Mouse (Mus musculus) MEL (cell line): ENCODE measurements at regions not wholly inside any gene's neighbourhood (a gene's known extent, or its start where the extent isn't known, plus 50 kb on each side); places are given as distances from the start of the nearest gene placed in this dataset.
A peak's percentile ranks its signal among the peaks of the same experiment; 100 is the strongest.

Experiments used
- DNase-seq: peaks from one replicate; pipeline ENCODE4 v3.0.0; 2011; ENCODE audit warnings: low read depth, low spot score
- H3K27ac ChIP-seq: 2 replicates; pipeline ENCODE4 v1.5.1; 2012; ENCODE audit warnings: low read depth, mild to moderate bottlenecking, control low read depth, low read length, moderate library complexity; ENCODE audit not compliant: control insufficient read depth
- H3K27me3 ChIP-seq, 2 experiments: fragments of 150-350 bp in 1 of 2; sonication (generic) in 1 of 2; 2 replicates each; pipeline ENCODE4 v1.6.1; 2012; ENCODE audit warnings: low read length in 2 of 2, mild to moderate bottlenecking in 2 of 2, improper control_type of control experiment in 1 of 2, moderate library complexity in 1 of 2; ENCODE audit not compliant: insufficient read depth in 2 of 2, control insufficient read depth in 1 of 2
- H3K36me3 ChIP-seq, 2 experiments: 2 replicates each; pipeline ENCODE4 v1.6.1; 2012 to 2014; ENCODE audit warnings: low read length in 2 of 2, improper control_type of control experiment in 1 of 2, inconsistent platforms in 1 of 2, mild to moderate bottlenecking in 1 of 2; ENCODE audit not compliant: insufficient read depth in 2 of 2, control insufficient read depth in 1 of 2
- H3K4me1 ChIP-seq, 2 experiments: fragments of 150-350 bp in 1 of 2; sonication (generic) in 1 of 2; 2 replicates each; pipeline ENCODE4 v1.6.1; 2012; ENCODE audit warnings: low read length in 2 of 2, improper control_type of control experiment in 1 of 2, mild to moderate bottlenecking in 1 of 2; ENCODE audit not compliant: insufficient read depth in 2 of 2, control insufficient read depth in 1 of 2
- H3K4me3 ChIP-seq, 2 experiments: fragments of 150-350 bp in 1 of 2; sonication (generic) in 1 of 2; 2 replicates each; pipeline ENCODE4 v1.5.1; 2012; ENCODE audit warnings: low read depth in 2 of 2, low read length in 2 of 2, mild to moderate bottlenecking in 2 of 2, moderate library complexity in 2 of 2, control low read depth in 1 of 2, improper control_type of control experiment in 1 of 2; ENCODE audit not compliant: control insufficient read depth in 1 of 2, insufficient read depth in 1 of 2
- H3K79me2 ChIP-seq: 2 replicates; pipeline ENCODE4 v1.6.1; 2012; ENCODE audit warnings: mild to moderate bottlenecking, low read length, moderate library complexity; ENCODE audit not compliant: control insufficient read depth, poor library complexity, insufficient read depth
- H3K9ac ChIP-seq: 2 replicates; pipeline ENCODE4 v1.6.1; 2012; ENCODE audit warnings: low read depth, mild to moderate bottlenecking, control low read depth, low read length, moderate library complexity; ENCODE audit not compliant: control insufficient read depth, poor library complexity, severe bottlenecking
- H3K9me3 ChIP-seq: fragments of 150-350 bp; sonication (generic); replicated peaks from 2 replicates; pipeline ENCODE4 v1.6.1; 2012; ENCODE audit warnings: mild to moderate bottlenecking, low read length, improper control_type of control experiment, moderate library complexity; ENCODE audit not compliant: insufficient read depth
- BHLHE40 ChIP-seq: IDR thresholded peaks from 2 replicates; pipeline ENCODE4 v1.6.1; 2012; ENCODE audit warnings: low read depth, mild to moderate bottlenecking, inconsistent platforms, low read length, improper control_type of control experiment, borderline replicate concordance
- CHD1 ChIP-seq: IDR thresholded peaks from 2 replicates; pipeline ENCODE4 v1.6.1; 2012; ENCODE audit warnings: low read depth, mild to moderate bottlenecking, inconsistent platforms, low read length, improper control_type of control experiment
- CHD2 ChIP-seq: IDR thresholded peaks from 2 replicates; pipeline ENCODE4 v1.6.1; 2011; ENCODE audit warnings: low read length, improper control_type of control experiment
- CTCF ChIP-seq, 3 experiments: IDR thresholded peaks in 2 of 3; conservative IDR thresholded peaks in 1 of 3; 2 replicates each; pipeline ENCODE4 v1.5.1; 2011 to 2012; ENCODE audit warnings: low read length in 3 of 3, low read depth in 2 of 3, mild to moderate bottlenecking in 2 of 3, improper control_type of control experiment in 1 of 3, inconsistent platforms in 1 of 3, mixed read lengths in 1 of 3, moderate library complexity in 1 of 3; ENCODE audit not compliant: control insufficient read depth in 1 of 3, insufficient read depth in 1 of 3, poor library complexity in 1 of 3, severe bottlenecking in 1 of 3
- ELF1 ChIP-seq: IDR thresholded peaks from 2 replicates; pipeline ENCODE4 v1.6.1; 2014; ENCODE audit warnings: low read depth, mild to moderate bottlenecking, inconsistent platforms, low read length, improper control_type of control experiment, moderate library complexity
- EP300 ChIP-seq, 2 experiments: IDR thresholded peaks; 2 replicates each; pipeline ENCODE4 v1.6.1; 2011; ENCODE audit warnings: improper control_type of control experiment in 2 of 2, low read length in 2 of 2, low read depth in 1 of 2, mild to moderate bottlenecking in 1 of 2
- ETS1 ChIP-seq: IDR thresholded peaks from 2 replicates; pipeline ENCODE4 v1.6.1; 2012; ENCODE audit warnings: low read depth, mild to moderate bottlenecking, inconsistent platforms, low read length, improper control_type of control experiment, moderate library complexity
- GATA1 ChIP-seq: IDR thresholded peaks from 2 replicates; pipeline ENCODE4 v1.6.1; 2011; ENCODE audit warnings: low read depth, low read length, improper control_type of control experiment
- JUND ChIP-seq: IDR thresholded peaks from 2 replicates; pipeline ENCODE4 v1.6.1; 2011; ENCODE audit warnings: low read depth, mild to moderate bottlenecking, improper control_type of control experiment, low read length
- MAFK ChIP-seq: IDR thresholded peaks from 2 replicates; pipeline ENCODE4 v1.6.1; 2011; ENCODE audit warnings: low read depth, mild to moderate bottlenecking, low read length, improper control_type of control experiment, borderline replicate concordance
- MAX ChIP-seq: IDR thresholded peaks from 2 replicates; pipeline ENCODE4 v1.6.1; 2011; ENCODE audit warnings: low read length, improper control_type of control experiment
- MAZ ChIP-seq: IDR thresholded peaks from 2 replicates; pipeline ENCODE4 v1.6.1; 2012; ENCODE audit warnings: low read depth, mild to moderate bottlenecking, inconsistent platforms, low read length, improper control_type of control experiment
- MEF2A ChIP-seq: IDR thresholded peaks from 2 replicates; pipeline ENCODE4 v1.6.1; 2014; ENCODE audit warnings: low read depth, mild to moderate bottlenecking, inconsistent platforms, low read length, improper control_type of control experiment; ENCODE audit not compliant: poor library complexity, insufficient replicate concordance, severe bottlenecking; ENCODE audit errors: extremely low read depth
- MYB ChIP-seq: IDR thresholded peaks from 2 replicates; pipeline ENCODE4 v1.6.1; 2011; ENCODE audit warnings: mild to moderate bottlenecking, low read depth, low read length, improper control_type of control experiment
- MYC ChIP-seq: IDR thresholded peaks from 2 replicates; pipeline ENCODE4 v1.6.1; 2011; ENCODE audit warnings: low read depth, mild to moderate bottlenecking, low read length, improper control_type of control experiment, moderate library complexity
- NRF1 ChIP-seq: IDR thresholded peaks from 2 replicates; pipeline ENCODE4 v1.6.1; 2014; ENCODE audit warnings: low read depth, mild to moderate bottlenecking, inconsistent platforms, low read length, improper control_type of control experiment, moderate library complexity; ENCODE audit not compliant: poor library complexity, insufficient read depth, severe bottlenecking
- POLR2A ChIP-seq, 2 experiments: IDR thresholded peaks; 2 replicates each; pipeline ENCODE4 v1.6.1; 2011 to 2012; ENCODE audit warnings: low read length in 2 of 2, mild to moderate bottlenecking in 2 of 2, control low read depth in 1 of 2, improper control_type of control experiment in 1 of 2, low read depth in 1 of 2, moderate library complexity in 1 of 2; ENCODE audit not compliant: control insufficient read depth in 1 of 2, insufficient read depth in 1 of 2, poor library complexity in 1 of 2
- POLR2AphosphoS2 ChIP-seq: IDR thresholded peaks from 2 replicates; pipeline ENCODE4 v1.6.1; 2011; ENCODE audit warnings: low read length, improper control_type of control experiment
- POLR2AphosphoS5 ChIP-seq: IDR thresholded peaks from 2 replicates; pipeline ENCODE4 v1.6.1; 2012; ENCODE audit warnings: low read depth, borderline replicate concordance, mild to moderate bottlenecking, inconsistent platforms, low read length, moderate library complexity, mixed read lengths
- RCOR1 ChIP-seq: IDR thresholded peaks from 2 replicates; pipeline ENCODE4 v1.6.1; 2012; ENCODE audit warnings: low read depth, mild to moderate bottlenecking, inconsistent platforms, low read length, improper control_type of control experiment
- SIN3A ChIP-seq: IDR thresholded peaks from 2 replicates; pipeline ENCODE4 v1.6.1; 2012; ENCODE audit warnings: low read length, improper control_type of control experiment, inconsistent platforms
- SMC3 ChIP-seq: IDR thresholded peaks from 2 replicates; pipeline ENCODE4 v1.6.1; 2011; ENCODE audit warnings: low read depth, low read length, improper control_type of control experiment
- TBP ChIP-seq: IDR thresholded peaks from 2 replicates; pipeline ENCODE4 v1.8.0; 2011; ENCODE audit warnings: low read depth, low read length, improper control_type of control experiment
- TCF12 ChIP-seq: IDR thresholded peaks from 2 replicates; pipeline ENCODE4 v1.6.1; 2014; ENCODE audit warnings: low read depth, mild to moderate bottlenecking, inconsistent platforms, low read length, improper control_type of control experiment, moderate library complexity
- UBTF ChIP-seq: IDR thresholded peaks from 2 replicates; pipeline ENCODE4 v1.6.1; 2012; ENCODE audit warnings: low read depth, mild to moderate bottlenecking, inconsistent platforms, low read length, improper control_type of control experiment, moderate library complexity, borderline replicate concordance; ENCODE audit not compliant: insufficient read depth
- USF1 ChIP-seq: IDR thresholded peaks from 2 replicates; pipeline ENCODE4 v1.6.1; 2014; ENCODE audit warnings: low read depth, mild to moderate bottlenecking, inconsistent platforms, low read length, improper control_type of control experiment, moderate library complexity
- ZC3H11A ChIP-seq: IDR thresholded peaks from 2 replicates; pipeline ENCODE4 v1.6.1; 2012; ENCODE audit warnings: low read depth, mild to moderate bottlenecking, inconsistent platforms, low read length, improper control_type of control experiment
- ZKSCAN1 ChIP-seq: IDR thresholded peaks from 2 replicates; pipeline ENCODE4 v1.6.1; 2012; ENCODE audit warnings: low read depth, mild to moderate bottlenecking, inconsistent platforms, low read length, improper control_type of control experiment, moderate library complexity

DNA sequence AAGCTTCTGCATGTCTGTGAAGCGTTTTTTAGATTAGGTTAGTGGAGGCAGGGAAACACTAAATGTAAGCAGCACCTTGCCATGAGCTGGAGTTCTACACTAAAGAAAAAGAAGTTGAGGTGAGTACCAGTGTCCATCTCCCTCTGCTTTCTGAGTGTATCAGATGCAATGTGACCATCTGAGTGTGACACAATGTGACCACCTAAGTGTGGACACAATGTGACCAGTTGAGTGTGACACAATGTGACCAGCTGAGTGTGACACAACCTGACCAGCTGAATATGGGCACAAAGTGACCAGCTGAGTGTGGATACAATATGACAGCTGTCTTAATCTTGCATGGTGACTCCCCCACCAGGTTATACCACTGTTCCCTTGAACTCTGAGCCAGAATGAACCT is 101.0 kb upstream of the Xpo1 start:
- DNase-seq = no peak
- Histone ChIP-seq H3K9me3 (no peaks in the 10 kb centered on the region), H3K79me2 (no peaks in the 10 kb centered on the region), H3K27ac (no peak overlapping the region), H3K4me3 (no peak overlapping the region), H3K36me3 (no peaks in the 10 kb centered on the region), H3K9ac (no peak overlapping the region), H3K4me1 (no peaks in the 10 kb centered on the region), H3K27me3 (peaks cover 0 to 3% of the 10 kb centered on the region in 2 experiments; a peak in 1 of 4 replicates)
- TF ChIP-seq ZKSCAN1 = no peak
- no peak for TF ChIP-seq MYC
- TF ChIP-seq TBP = no peak
- TF ChIP-seq POLR2AphosphoS2 = no peak
- TF ChIP-seq MYB = no peak
- no peak for TF ChIP-seq BHLHE40
- TF ChIP-seq MEF2A = no peak
- no peak for TF ChIP-seq ELF1
- TF ChIP-seq POLR2AphosphoS5 = no peak
- no peak for TF ChIP-seq USF1
- TF ChIP-seq POLR2A (IDR thresholded peaks at IDR 0.05; ENCODE audit: control insufficient read depth in 1 of 2, insufficient read depth in 1 of 2, low read depth in 1 of 2, low read length in 2 of 2, poor library complexity in 1 of 2) = no peak

DNA sequence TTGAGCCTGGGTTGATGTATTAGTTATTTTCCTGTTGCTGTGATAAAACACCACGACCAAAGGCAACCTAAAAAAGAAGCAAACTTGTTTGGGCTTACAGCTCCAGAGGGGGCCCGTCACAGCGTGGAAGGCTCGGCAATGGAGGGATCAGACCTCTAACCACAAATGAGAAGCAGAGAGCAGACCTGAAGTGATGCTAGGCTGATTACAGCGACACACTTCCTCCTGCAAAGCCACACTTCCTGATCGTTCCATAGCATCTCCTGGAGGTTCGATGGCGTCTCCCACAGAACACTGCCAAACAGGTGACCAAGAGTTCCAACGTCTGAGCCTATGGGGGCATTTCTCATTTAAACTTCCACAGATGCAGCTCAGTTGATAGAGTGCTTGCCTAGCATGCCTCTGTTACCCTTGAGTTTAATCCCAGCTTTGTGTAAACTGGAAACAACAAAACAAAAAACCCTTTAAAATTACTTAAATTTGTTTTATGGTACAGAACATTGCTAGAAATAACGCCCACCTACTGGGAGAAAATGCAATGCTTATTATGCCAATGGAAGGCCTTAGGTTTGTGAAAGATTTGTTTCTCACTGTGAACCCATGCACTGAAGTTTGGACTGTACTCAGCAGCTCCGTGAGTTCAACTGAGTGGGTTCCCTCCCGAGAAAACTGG is 87.2 kb upstream of the Xpo1 start:
- Histone ChIP-seq H3K27me3 (no peaks in the 10 kb centered on the region), H3K9ac (peak overlapping the region; percentile 42), H3K79me2 (no peaks in the 10 kb centered on the region), H3K9me3 (no peaks in the 10 kb centered on the region), H3K27ac (peak overlapping the region; percentile 58), H3K36me3 (peaks cover 0 to 34% of the 10 kb centered on the region in 2 experiments; a peak in 2 of 4 replicates), H3K4me1 (peaks cover 23 to 34% of the 10 kb centered on the region in 2 experiments), H3K4me3 (peak overlapping the region; percentile 35 to 39)
- DNase-seq = peak; percentile 85
- peak; percentile 93 for TF ChIP-seq TBP
- peak; percentile 35; the same call in 1 of the 2 replicates for TF ChIP-seq ETS1
- peak; percentile 49; the same call in 1 of the 2 replicates for TF ChIP-seq SIN3A
- TF ChIP-seq EP300 (IDR thresholded peaks at IDR 0.05; ENCODE audit: low read depth in 1 of 2, low read length in 2 of 2) = peak; percentile 39 to 61; a peak in 3 of 4 replicates
- TF ChIP-seq UBTF = no peak
- peak; percentile 55; the same call in 1 of the 2 replicates for TF ChIP-seq MAX
- no peak for TF ChIP-seq JUND
- no peak for TF ChIP-seq SMC3
- TF ChIP-seq RCOR1 = peak; percentile 59
- peak; percentile 63 for TF ChIP-seq GATA1
- TF ChIP-seq BHLHE40 = no peak
- TF ChIP-seq ZC3H11A = peak; percentile 12; the same call in 1 of the 2 replicates
- no peak for TF ChIP-seq POLR2AphosphoS5
- no peak for TF ChIP-seq CHD2
- TF ChIP-seq TCF12 = peak; percentile 61
- TF ChIP-seq NRF1 = no peak
- 0 out of 2 replicates have a peak, but pooled peaks have one; percentile 54 for TF ChIP-seq MAZ
- TF ChIP-seq POLR2AphosphoS2 = no peak
- peak; percentile 67; the same call in 1 of the 2 replicates for TF ChIP-seq CHD1
- TF ChIP-seq CTCF (IDR thresholded peaks at IDR 0.05 in 2 of 3, conservative IDR thresholded peaks at IDR 0.05 in 1 of 3; ENCODE audit: control insufficient read depth in 1 of 3, insufficient read depth in 1 of 3, low read depth in 2 of 3, low read length in 3 of 3, poor library complexity in 1 of 3, severe bottlenecking in 1 of 3) = no peak
- TF ChIP-seq POLR2A (IDR thresholded peaks at IDR 0.05; ENCODE audit: control insufficient read depth in 1 of 2, insufficient read depth in 1 of 2, low read depth in 1 of 2, low read length in 2 of 2, poor library complexity in 1 of 2) = peak in 1 of 2 experiments; percentile 38; a peak in 1 of 4 replicates
- no peak for TF ChIP-seq MYB
- TF ChIP-seq MYC = 0 out of 2 replicates have a peak, but pooled peaks have one; percentile 40
- TF ChIP-seq ZKSCAN1 = 0 out of 2 replicates have a peak, but pooled peaks have one; percentile 38
- TF ChIP-seq MAFK = no peak
- TF ChIP-seq MEF2A = no peak
